Mouse (Mus musculus): ENCODE data around the gene Llgl2.

Llgl2 gene

DNA sequence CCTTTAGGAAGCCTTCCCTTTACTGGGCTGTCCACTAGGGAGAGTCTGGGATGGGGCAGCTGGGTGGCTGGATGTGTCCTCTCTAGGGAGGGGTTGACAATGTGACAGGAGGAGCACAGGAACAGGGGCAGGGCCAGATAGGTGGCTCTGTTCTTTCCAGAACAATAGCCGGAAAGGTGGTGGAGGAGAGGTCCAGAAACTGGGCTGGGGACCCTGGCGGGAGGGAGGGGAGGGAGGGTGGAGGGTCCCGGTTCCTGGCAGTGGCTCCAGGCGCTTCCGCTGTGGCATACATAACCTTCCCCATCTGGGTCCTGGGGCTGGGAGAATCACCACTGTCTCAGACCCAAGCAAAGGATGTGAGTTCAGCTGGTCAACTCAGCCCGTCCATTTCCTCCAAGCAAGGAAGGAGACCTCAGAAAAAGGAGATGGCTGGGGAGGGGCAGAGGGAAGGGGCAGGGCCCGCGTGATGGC lies 14.5 kb upstream of the Llgl2 start:
- DNase-seq, result peak; percentile 99

- DNase-seq, result peak; percentile 98
Measured at GRCm38 (mm10) chr11:115810377-115810776, 13.5 kb upstream of the Llgl2 start.

DNA sequence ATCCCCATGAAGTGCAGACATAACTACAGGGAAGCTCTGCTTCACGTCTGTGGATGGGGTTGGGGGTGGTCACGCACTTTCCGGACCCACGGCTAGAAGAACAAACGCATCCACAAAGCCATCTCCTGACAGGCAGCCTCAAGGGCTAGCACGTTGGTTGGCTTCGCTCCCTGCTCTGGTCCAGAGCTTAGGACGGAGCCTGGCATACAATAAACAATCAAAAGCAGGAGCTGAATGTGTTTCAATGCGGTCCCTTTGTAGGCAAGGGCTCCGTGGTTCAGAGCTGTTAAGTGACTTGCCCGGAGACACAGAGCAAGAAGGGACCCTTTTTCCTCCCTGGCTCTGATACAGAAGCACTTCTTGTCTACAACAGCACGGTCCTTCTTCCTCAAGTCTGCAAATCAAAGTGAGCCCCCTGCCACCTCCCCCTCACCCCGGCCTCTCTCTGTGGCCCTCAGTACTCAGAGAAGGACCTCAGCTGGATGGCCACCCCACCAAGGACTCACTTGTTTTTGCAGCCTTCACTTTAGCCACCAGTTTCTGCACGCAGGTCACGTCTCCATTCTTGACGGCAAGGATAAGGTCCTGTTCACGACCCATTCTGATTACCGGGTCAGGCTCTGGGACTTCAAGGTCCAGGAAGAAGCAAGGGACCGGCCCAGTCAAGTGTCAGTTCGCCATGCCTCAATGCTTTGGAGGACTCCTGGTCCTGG lies 12.3 kb upstream of the Llgl2 start:
- DNase-seq, result no peak

DNA sequence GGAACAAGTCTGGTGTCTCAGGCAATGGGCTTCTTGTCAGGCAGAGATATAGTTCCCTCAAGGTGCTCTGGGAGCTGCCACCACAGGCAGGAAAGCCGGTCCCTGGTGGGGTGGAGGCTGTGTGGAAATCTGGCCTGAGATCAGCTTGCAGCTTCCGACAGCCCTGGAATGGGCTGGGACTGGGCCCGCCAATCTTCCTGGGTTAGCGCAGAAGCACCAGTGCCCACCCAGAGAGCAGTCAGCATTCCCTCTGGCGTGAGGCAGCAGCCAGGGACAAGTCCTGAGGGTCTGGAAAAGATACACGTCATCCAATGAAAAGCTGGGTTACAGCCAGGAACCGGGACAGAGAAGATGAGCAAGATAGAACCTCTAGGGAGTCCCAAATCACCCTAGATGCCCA lies 11.8 kb upstream of the Llgl2 start:
- DNase-seq, result peak; percentile 98

- peak; percentile 97 for DNase-seq
Measured at GRCm38 (mm10) chr11:115812533-115813420, 11.1 kb upstream of the Llgl2 start.

DNA sequence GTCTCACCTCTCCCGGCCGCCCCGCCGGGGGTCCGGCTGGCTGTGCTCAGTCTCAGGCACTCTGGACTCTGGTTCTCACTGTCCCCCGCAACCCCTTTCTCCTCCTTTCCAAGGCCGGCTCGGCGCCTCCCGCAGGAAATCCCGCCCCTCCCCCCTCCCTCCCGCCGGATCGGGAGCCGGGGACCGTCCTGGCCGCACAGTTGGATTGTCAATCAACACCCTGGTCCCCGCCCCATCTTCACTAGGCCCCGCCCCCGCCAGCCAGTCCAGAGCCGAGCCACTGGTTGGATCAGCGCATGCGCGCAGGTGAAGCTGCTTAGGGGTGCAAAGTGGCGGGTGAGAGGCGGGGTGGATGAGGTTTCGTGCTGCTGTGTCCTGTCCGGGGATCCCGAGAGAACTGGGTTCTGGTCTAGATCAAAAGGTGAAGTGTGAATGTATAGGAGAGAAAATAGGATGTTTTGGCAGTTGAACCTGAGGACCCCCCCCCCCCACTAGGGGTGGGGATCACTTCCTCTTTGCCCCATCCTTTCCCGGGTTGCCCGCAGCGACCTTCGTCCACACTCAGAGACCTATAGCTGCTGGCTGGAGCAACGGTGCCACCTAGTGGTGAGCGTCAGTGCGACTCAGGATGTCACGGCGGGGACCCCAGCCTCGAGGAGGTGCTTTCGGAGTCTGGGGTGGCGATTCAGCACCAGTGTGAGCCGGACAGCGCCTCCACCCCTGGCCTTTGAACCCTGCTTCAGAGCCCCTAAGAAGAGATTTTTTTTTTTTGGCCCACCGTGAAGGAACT lies 10.1 kb upstream of the Llgl2 start, which contains the start of gene Caskin2:
TSS of gene Caskin2 (minus strand) at position 133 of the 790 bp plus-strand sequence.
- peak; percentile 100 for DNase-seq

DNA sequence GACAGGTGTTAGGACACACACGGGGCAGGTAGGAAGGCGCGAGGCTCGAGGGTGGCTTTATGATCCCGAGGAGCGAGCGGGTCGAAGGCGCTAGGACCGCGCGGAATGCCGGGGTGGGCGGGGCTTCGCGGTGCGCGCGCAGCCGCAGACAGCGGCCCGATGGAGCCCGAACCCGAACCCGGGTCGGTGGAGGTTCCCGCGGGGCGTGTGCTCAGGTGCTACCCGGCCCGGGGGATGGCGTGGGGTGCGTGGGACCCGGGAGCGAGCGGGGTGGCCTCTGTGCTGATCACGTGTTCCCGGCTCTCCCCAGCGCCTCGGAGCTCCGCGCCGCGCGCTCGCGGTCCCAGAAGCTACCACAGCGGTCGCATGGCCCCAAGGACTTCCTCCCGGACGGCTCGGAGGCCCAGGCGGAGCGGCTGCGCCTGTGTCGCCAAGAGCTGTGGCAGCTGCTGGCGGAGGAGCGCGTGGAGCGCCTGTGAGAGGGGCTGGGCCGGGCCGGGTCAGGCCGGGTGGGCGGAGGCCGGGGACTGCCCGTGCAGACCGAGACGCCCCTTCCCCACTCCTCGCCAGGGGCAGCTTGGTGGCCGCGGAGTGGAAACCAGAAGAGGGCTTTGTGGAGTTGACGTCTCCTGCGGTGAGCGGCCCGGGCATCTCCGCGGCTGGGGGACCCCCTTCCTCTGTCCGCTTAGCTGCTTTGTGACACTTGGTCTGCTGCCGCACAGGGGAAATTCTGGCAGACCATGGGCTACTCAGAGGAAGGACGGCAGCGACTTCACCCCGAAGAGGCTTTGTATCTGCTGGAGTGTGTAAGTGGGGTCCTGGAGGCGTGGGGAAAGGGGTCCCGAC lies 9.0 kb upstream of the Llgl2 start, which contains the start of gene Tsen54:
TSS of gene Tsen54 (plus strand) at position 120 of the 846 bp plus-strand sequence.
- DNase-seq, result peak; percentile 98

DNA sequence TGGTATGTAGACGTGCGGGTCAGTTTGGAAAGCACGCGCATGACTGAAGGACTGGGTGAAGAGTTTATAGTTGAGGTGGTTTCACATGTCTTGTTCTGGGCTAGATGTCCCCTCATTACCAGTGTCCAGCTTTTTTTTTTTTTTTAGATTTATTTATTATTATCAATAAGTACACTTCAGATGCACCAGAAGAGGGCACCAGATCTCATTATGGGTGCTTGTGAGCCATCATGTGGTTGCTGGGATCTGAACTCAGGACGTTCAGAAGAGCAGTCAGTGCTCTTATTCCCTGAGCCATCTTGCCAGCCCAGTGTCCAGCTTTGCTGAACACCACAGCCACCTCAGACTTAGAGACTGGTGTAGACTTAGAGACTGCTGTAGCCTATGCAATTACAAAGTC lies 6.5 kb upstream of the Llgl2 start:
- DNase-seq, result no peak

- no peak for DNase-seq
Measured at GRCm38 (mm10) chr11:115819915-115820623, 3.8 kb upstream of the Llgl2 start.

- DNase-seq, result no peak
Measured at GRCm38 (mm10) chr11:115821001-115821400, 2.8 kb upstream of the Llgl2 start.

- DNase-seq, result no peak
Measured at GRCm38 (mm10) chr11:115824813-115825212, 964 bp downstream of the Llgl2 start.

DNA sequence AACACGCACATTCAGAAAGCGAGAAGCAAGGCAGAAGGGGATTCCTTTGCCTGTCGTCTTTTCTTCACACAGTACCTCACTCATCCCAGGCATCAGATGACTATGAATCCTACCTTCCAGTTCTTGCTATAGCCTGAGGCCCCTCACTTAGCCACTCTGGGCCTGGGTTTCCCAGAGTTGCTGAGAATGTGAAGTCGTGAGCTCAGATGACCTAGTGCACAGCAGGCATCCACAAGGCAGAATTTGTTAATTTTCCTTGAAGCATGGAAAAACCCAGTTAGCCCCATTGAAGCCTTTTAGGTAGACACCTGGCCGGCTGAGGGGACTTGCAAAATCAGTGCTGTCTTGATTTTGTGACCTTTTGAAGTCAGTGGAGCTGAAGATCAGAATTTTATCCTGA lies 2.6 kb downstream of the Llgl2 start:
- DNase-seq, result no peak

- no peak for DNase-seq
Measured at GRCm38 (mm10) chr11:115827624-115828023, 3.8 kb downstream of the Llgl2 start.

GRCm38 (mm10) chr11:115829036-115829435 lies 5.2 kb downstream of the Llgl2 start:
- DNase-seq, result no peak

DNA sequence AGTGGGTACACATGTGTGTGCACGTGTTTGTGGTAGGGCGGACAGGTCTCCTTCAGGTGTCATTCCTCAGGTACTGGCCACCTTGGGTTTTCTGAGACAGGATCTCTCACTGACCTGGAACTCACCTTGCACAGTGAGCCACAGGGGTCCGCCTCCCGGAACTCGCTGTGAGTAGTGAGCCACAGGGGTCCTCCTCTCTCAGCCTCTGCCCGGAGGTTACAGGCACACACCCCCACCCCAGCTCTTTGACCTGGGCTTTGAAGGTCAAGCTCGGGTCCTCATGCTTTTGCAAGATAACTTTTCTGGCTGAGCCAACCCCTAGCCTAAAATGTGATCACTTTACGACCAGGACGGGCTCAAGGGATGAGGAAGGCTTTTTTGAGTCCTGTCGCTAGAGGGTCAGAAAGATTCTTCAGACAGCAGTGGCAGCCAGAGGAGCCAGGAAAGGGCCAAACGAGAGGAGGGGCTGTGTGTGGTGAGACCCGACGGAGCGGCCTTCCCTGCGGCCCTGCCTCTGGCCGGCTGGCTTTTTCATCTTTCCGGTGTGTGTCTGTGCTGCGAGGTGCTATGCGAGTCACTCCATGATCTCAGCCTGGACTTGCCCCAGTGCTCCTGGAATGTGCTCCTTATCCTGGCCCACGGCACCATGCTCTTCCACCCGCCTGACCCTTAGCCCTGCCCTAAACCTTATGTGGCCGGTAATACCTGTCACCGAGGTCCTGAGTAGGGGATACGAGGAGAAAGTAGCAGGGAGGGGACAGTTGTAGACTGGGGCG lies 6.9 kb downstream of the Llgl2 start:
- no peak for DNase-seq

- DNase-seq, result no peak
Measured at GRCm38 (mm10) chr11:115831518-115831917, 7.7 kb downstream of the Llgl2 start.

DNA sequence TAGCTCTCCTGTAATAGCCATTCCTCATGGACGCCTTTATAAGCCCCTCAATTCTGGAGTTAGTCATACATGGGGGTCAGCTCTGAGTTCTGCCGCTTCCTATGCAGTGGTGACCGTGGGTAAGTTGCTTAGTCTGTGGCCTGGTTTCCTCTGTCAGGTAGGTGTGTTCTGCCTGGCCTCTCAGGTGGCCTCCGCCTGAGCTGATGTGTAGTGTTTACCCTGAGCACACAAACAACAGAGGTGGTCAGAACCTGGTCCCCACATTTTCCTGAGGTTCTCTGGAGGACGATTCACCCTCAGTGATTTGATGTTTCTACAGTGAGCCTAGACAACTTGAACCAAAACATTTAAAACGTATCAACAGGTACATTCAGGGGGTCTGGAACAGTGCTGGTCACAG lies 8.2 kb downstream of the Llgl2 start:
- no peak for DNase-seq

DNA sequence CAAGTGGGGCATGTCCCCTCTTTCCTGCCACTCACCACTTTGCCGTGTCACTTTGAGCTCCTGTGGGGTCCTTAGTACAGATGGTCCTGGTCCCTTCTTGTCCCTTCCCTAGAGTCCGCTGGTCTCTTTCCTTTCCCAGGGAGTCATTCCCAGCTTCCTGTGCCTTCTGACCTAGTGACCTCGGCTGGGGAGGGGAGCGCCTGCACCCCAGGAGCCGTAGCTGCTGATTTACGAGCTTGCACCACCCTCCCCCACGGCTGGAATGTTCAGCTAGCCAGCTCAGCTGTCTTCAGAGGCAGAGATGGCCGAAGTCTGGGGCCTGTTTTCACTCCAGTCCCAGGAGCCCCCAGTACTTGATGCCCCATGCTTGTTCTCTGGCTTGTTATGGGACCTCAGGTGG lies 8.7 kb downstream of the Llgl2 start:
- peak; percentile 96 for DNase-seq

DNA sequence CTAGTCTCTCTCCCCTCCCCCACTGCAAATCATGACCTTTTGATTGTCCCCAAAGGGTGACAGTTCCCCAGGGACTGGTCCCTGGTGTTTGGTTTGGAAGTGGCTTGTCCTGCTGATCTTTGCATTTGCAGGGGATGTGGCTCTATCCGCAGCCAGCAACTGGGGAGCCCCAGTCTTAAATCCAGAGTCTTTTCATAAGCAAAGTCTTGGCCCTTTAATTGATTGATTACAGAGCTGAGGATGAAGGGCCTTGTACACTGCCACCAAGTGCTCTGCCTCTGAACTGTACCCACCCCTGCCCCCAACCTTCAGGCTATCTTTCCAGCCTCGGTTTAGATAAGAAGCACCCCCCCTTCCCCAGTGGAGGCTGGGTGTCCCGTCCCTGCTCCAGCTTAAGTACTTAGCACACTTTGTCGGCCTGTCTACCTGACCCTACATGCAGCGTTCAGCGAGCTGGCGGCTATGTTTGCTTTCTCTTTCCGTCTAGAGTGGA lies 9.2 kb downstream of the Llgl2 start:
- DNase-seq, result no peak

DNA sequence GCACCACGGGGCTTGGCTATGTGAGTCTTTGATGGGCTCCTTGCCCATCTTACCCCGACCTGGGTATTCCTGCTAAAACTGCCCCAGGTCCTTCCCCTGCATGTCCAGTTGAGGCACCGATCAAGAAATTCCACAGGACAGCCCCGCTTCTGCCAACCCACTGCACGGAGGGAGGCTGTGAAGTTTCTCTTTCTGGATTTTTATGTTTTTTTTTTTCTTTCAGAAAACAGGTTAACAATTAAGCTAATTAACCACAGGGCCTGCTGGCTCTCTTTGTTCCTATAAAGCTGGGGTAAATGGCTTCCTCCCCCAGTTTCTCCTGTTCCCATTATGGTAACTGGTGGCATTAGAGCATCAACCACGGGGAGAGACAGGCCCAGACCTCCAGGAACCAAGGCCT lies 10.2 kb downstream of the Llgl2 start:
- no peak for DNase-seq

All from heart, adult 11 months (tissue).